Comparison of ENCODE assay signal across 24 mouse cellular contexts in the genomic region with DNA sequence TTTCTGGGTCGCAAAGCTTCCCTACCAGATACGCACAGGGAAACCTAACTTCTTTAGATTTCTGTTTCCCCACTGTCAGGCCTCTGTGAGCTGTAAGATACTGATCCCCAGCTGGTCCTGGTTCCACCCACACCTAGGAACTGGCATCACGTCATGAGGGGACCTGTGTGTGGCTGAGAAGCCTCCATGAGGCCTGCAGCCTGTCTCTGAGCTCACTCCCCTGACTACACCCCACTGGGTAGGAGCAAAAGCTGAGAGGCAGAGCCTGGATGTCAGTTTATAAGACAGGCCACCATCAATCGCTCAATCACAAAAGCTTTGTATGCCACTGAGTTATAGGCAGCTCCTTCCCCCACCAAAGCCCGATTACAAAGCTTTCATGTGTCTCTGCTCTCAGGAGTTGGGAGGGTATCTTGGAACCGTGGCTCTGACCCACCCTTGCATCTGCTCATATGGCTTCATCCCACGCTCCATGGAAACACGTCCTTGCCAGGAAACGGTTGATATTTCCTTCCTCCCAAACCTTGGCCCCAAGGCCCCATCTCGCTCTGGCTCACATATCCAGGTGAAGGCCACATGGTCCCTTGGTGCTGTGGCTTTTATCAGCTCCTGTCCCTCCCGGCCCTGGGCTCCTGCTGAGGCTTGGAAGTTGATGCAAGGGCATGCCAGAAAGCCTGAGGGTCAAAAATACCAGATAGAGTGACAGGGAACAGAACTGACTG. TPM values are rescaled to one million over a fixed set of nuclear protein-coding genes. Genes with fewer than 3 reads are reported as not detected.
DNase-seq lines count a peak whose midpoint lies in the region; ATAC-seq and TF ChIP-seq lines count a peak whose summit lies in the region.
"Had no signal": no experiment of that assay in that cellular context is flagged by ENCODE, and none has a peak within 500 bp of the region (broad histone marks: within the 10 kb centered on the region; RNA-seq: fewer than 3 reads in every experiment).

No protein-coding gene starts in this region.

- no peak for TF ChIP-seq CTCF in forebrain, postnatal 0 days (IDR thresholded peaks at IDR 0.05; ENCODE audit: low read depth)

- H3K27me3 ChIP-seq in forebrain, postnatal 0 days (ENCODE audit: insufficient read depth, low read length) = no peaks in the 10 kb centered on the region
- H3K27me3 ChIP-seq in forebrain, embryonic 14.5 days (replicated peaks; ENCODE audit: control insufficient read depth, insufficient read depth, low read length) = no peaks in the 10 kb centered on the region
- H3K27me3 ChIP-seq: intestine, embryonic 15.5 days; limb, embryonic 15.5 days; midbrain, embryonic 13.5 days had no signal

- H3K27ac ChIP-seq in forebrain, postnatal 0 days (ENCODE audit: low read depth, low read length) = no peak overlapping the region
- H3K27ac ChIP-seq in forebrain, embryonic 14.5 days (ENCODE audit: low read depth, low read length) = no peak overlapping the region
- H3K27ac ChIP-seq: heart, embryonic 10.5 days; hindbrain, embryonic 10.5 days; intestine, embryonic 15.5 days; limb, embryonic 15.5 days; liver, embryonic 14.5 days; midbrain, embryonic 13.5 days had no signal

- H3K9me3 ChIP-seq in forebrain, postnatal 0 days (ENCODE audit: low read length) = no peaks in the 10 kb centered on the region
- H3K9me3 ChIP-seq in forebrain, embryonic 14.5 days (replicated peaks; ENCODE audit: control insufficient read depth, low read length) = no peaks in the 10 kb centered on the region
- H3K9me3 ChIP-seq: heart, embryonic 10.5 days; hindbrain, embryonic 10.5 days; intestine, embryonic 15.5 days; limb, embryonic 15.5 days; midbrain, embryonic 13.5 days had no signal

- no peak for DNase-seq in forebrain, postnatal 0 days
- no peak for DNase-seq in forebrain, embryonic 14.5 days (ENCODE audit: low spot score)
- DNase-seq in right cerebral cortex, adult 18-20 months = peak; percentile 70
- no peak for DNase-seq in right cerebral cortex, postnatal 10 days (ENCODE audit: low spot score in 2 of 2)
- DNase-seq in cerebellum, postnatal 10 days = peak; percentile 64 to 67
- no peak for DNase-seq in thymus, postnatal 14 days
- no peak for DNase-seq in Muller cell, postnatal 12 days (ENCODE audit: inconsistent ontology term)
- DNase-seq: kidney, adult 9 months; kidney, postnatal 14 days; left cerebral cortex, postnatal 4 days; lung, embryonic 14.5 days; thymus, adult 18-20 months; thymus, postnatal 4 days had no signal

- WGBS in forebrain, postnatal 0 days = 72% methylated on average over 11 of the region's 11 CpGs
- 85% methylated on average over 11 of the region's 11 CpGs for WGBS in forebrain, embryonic 14.5 days

- H3K9ac ChIP-seq in forebrain, postnatal 0 days = no peak overlapping the region
- H3K9ac ChIP-seq in forebrain, embryonic 14.5 days (ENCODE audit: low read length) = no peak overlapping the region; the same call in 1 of the 2 replicates
- H3K9ac ChIP-seq: intestine, embryonic 15.5 days; limb, embryonic 15.5 days; liver, embryonic 14.5 days; lung, embryonic 14.5 days; midbrain, embryonic 13.5 days had no signal

- 0 out of 2 replicates have a peak, but pooled peaks cover 4% of the 10 kb centered on the region for H3K36me3 ChIP-seq in forebrain, postnatal 0 days (ENCODE audit: insufficient read depth)
- H3K36me3 ChIP-seq in forebrain, embryonic 14.5 days (ENCODE audit: control insufficient read depth, insufficient read depth, low read length) = no peaks in the 10 kb centered on the region
- H3K36me3 ChIP-seq: heart, embryonic 10.5 days; hindbrain, embryonic 10.5 days; intestine, embryonic 15.5 days; limb, embryonic 15.5 days; midbrain, embryonic 13.5 days had no signal

- peak; percentile 38; the same call in 1 of the 2 replicates for ATAC-seq in forebrain, postnatal 0 days
- ATAC-seq in forebrain, embryonic 14.5 days = no peak
- ATAC-seq: activated CD4-positive, CD25-positive, alpha-beta regulatory T cell, adult 4 months; hindbrain, embryonic 16.5 days; intestine, embryonic 15.5 days; midbrain, embryonic 13.5 days had no signal

- no peaks in the 10 kb centered on the region for H3K4me1 ChIP-seq in forebrain, postnatal 0 days (ENCODE audit: insufficient read depth)
- no peaks in the 10 kb centered on the region for H3K4me1 ChIP-seq in forebrain, embryonic 14.5 days (ENCODE audit: control insufficient read depth, insufficient read depth, low read length)
- H3K4me1 ChIP-seq: intestine, embryonic 15.5 days; limb, embryonic 15.5 days; midbrain, embryonic 13.5 days had no signal

- H3K4me2 ChIP-seq in forebrain, postnatal 0 days (ENCODE audit: low read depth) = no peak overlapping the region
- H3K4me2 ChIP-seq in forebrain, embryonic 14.5 days (ENCODE audit: low read length) = no peak overlapping the region
- H3K4me2 ChIP-seq: intestine, embryonic 15.5 days; limb, embryonic 15.5 days; lung, embryonic 14.5 days; midbrain, embryonic 13.5 days had no signal

- no peak overlapping the region for H3K4me3 ChIP-seq in forebrain, postnatal 0 days (ENCODE audit: low read depth, low read length)
- H3K4me3 ChIP-seq in forebrain, embryonic 14.5 days (ENCODE audit: low read depth, low read length) = no peak overlapping the region
- H3K4me3 ChIP-seq: heart, embryonic 10.5 days; hindbrain, embryonic 10.5 days; intestine, embryonic 15.5 days; limb, embryonic 15.5 days; midbrain, embryonic 13.5 days had no signal

RNA-seq across cellular contexts. Expression of a gene that starts 26.1 kb away (rescaled TPM):
- 57.1 and 62.5 TPM in 2 replicates for total RNA-seq in forebrain, postnatal 0 days (2014; rRNA removed)
- polyA plus RNA-seq in forebrain, postnatal 0 days (2015; fragmentation: Nextera tagmentation; extraction: Ambion mirVana) = 12.9 and 17.3 TPM in 2 replicates
- polyA plus RNA-seq in forebrain, embryonic 14.5 days (2014; fragmentation: Nextera tagmentation; extraction: Ambion mirVana) = 8.6 and 10.2 TPM in 2 replicates
- total RNA-seq: common myeloid progenitor, adult 5-6 weeks; MEL had no signal
- polyA plus RNA-seq: activated CD4-positive, CD25-positive, alpha-beta regulatory T cell, adult 4 months; C2C12 had no signal

Comparison
In these comparisons a context has a peak if more than half of its experiments do, and no peak if none do; other contexts are left out.
1. DNase-seq: peak in right cerebral cortex, adult 18-20 months (single experiment) and cerebellum, postnatal 10 days (2 of 2); none in forebrain, postnatal 0 days (single experiment), forebrain, embryonic 14.5 days (single experiment), right cerebral cortex, postnatal 10 days (0 of 2), thymus, postnatal 14 days (single experiment) and Muller cell, postnatal 12 days (single experiment).